Mouse (Mus musculus): ENCODE measurements around the gene Gm49388.
"Not testable (repeated sequence)": the region's sequence is repeated elsewhere in the genome, so short reads cannot be mapped to it uniquely, and the experiment has no call there.

Gm49388 gene

DNA sequence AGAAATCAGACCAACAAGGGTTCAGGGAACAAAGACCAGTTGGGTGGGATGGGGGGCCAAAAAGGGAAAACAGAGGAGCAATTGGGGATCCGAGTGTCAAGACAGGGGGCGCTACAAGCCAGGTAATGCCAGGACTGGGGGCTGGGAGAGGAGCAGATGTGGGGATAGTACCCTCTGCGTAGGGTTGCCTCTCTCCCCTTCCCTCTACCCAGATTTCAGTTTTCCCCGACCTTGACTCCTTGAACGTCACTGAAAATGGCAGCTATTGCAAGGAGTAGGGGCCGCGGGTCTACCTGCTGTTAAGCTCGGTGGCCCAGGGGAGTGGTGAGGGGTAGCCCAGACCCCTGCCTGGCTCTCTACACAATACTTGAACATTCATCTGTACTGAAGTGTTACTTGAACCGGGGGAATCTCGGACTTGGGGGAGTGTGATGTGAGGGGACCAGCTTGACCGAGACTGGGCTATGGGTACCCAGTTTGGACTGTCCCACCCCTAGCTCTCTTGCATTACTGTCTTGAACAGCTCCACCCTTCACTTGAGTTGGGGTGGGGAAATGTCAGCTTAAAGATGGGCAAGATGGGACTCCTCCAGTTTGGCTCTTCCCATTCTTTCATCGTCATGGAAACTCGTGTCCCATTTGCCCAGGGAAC lies 16.9 kb upstream of the Gm49388 start:
- no peak for DNase-seq

DNA sequence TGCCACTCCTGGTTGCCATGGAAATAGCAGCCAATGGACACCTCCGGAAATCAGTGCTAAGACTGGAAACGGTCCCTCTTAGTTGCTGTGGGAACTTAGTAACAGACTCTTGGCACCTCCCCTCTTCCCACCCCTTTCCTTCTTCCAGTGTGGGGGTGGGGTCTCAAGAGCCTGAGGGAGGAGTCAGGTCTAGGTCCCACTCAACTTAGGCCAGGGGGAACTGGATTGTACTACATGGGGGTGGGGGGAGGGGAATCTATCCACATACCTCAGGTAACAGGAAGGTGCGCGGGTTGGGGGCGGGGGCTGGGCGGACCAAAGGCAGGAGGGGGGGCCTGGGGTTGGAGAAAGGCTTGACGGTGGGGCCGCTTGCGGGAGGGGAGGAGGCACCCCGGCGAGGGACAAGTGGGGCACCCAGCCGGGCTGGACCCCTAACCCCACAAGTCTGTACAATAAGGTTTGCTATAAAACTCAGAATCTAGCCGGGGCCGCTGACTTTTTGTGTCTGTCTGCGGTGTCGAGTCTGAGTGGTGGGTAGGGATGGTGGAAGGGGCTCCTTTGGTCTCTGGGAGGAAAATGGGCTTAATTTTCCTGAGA lies 16.3 kb upstream of the Gm49388 start:
- DNase-seq: peak; percentile 99

DNA sequence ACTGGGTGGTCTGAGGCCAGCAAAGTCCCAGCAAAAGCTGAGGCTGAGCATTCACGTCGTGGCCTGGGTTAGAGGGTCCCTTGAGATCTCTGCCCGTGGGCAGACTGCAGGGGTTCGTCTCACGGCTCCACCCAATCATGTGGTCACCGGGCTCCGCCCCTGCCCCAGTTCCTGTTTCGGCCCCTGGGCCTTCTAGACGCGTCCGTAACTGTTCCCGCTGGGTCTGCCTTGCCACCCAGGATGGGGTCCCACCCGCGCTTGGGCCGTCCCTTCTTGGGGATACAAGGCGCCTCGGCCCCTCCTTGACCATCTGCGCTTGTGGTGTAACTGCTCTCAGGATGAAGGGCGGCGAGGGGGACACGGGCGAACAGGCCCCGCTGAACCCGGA lies 15.8 kb upstream of the Gm49388 start, which contains the start of gene Orai3:
Orai3 (plus strand) TSS at position 165 of the 388 bp plus-strand sequence.
- peak; percentile 94 for DNase-seq

DNA sequence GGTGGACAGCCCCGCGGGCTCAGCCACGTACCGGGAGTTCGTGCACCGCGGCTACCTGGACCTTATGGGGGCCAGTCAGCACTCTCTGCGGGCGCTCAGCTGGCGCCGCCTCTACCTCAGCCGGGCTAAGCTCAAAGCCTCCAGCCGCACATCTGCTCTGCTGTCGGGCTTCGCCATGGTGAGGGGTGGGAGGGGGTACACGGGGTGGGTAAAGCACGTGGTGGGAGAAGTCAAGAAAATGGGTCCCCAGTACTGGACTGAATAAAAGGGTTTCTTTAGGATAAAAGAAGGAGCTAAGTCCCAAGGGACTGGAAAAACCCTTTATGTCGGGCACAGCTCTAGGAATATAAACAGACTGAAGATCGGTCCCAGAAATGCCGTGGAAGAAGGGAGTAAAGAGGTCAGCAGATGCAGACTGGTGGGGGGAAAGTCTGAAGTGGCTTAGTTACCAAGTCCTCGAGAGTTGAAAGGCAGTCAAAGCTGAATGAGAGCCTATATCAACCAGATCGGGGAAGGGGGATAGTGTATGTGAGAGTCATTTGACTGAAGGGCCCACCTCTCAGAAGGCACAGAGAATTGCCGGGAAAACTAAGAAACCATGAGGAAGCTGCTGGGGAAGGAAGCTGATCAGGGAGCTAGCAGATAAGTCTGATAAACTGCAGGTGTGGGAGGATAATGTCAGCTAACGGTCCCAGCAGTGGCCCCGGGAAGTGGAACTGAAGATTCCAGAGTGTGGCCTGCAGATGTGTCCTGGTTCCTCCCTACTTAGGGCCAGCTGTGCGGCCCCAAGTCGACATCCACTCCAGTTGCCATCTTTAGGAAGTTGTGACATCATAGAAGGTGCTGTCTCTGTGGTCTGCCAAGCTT lies 15.1 kb upstream of the Gm49388 start:
- DNase-seq: no peak

DNA sequence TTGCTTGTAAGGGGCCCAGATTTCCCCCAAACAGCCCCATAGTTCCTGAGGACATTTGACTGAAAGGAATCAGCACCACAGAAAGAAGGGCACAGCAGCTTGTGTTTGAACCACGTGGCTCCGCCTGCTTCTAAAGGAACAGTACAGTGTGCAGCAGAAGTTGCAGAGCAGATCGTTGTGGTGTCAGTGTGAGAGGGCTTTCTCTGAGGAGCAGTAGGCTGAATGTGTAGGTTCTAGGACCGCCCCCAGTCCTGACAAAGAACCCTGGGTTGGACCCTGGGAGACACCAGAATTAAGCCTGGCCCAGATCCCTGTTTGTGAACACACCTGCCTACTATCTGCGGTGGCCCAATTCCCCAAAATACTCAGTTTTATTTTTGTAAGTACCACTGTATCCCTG lies 14.1 kb upstream of the Gm49388 start:
- no peak for DNase-seq

DNA sequence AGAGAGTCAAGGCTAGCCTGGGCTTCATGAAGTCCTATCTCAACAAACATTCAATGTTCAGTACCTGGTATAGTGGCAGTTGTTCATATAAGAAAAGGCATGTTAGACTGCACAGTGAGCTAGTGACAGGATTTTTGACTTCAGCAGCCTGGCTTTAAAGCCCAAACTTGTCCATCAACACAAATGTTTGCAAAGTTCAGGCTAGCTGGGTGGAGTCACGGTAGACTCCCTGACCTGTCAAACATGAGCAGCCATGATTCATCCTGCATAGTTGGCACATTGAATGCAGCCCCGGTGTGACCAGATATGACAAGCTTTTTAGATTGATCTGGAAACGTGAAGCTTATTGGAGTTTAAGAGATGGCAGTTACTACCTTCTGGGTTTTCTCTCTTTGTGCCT lies 13.3 kb upstream of the Gm49388 start:
- DNase-seq: no peak

DNA sequence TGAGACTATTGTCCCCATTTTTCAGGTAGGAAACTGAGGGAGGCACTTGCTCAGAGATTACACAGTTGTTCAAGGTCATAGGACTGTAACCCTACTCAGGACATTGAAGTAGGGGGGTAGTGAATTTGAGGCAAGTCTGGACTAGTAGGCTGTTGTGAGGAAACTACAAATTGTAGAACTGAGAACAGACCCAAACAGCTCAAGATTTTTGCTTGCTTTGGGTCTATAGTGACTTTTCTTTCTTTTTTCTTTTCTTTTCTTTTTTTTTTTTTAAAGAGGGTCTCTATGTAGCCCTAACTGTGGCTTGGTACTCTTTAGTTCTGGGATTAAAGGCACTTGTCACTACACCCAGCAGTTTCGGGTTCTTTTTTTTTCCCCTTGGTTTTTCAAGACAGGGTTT lies 12.9 kb upstream of the Gm49388 start:
- DNase-seq: no peak

DNA sequence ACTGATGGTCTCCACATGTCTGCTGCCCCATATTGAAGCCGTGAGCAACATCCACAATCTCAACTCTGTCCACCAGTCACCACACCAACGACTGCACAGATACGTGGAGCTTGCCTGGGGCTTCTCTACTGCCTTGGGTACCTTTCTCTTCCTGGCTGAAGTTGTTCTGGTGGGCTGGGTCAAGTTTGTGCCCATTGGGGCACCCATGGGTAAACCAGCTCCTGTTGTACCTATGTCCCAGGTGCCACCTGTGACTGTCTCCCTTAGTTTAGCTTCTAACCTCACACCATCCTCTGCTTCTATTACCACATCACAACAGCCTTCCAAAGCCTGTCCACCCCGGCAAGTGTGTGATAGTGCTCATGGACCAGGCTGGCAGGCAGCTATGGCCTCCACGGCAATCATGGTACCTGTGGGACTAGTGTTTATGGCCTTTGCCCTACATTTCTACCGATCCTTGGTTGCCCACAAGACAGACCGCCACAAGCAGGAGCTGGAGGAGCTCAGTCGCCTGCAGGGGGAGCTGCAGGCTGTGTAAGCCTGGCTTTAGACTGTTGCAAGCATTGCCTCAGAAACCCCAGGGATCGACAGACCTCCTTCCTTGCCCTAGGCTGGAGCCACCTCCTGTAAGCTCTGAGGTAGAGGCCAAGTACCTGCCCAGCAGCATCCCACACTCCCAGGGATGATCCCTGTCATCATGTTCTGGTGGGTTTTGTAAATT lies 11.6 kb upstream of the Gm49388 start:
- DNase-seq: peak; percentile 84

DNA sequence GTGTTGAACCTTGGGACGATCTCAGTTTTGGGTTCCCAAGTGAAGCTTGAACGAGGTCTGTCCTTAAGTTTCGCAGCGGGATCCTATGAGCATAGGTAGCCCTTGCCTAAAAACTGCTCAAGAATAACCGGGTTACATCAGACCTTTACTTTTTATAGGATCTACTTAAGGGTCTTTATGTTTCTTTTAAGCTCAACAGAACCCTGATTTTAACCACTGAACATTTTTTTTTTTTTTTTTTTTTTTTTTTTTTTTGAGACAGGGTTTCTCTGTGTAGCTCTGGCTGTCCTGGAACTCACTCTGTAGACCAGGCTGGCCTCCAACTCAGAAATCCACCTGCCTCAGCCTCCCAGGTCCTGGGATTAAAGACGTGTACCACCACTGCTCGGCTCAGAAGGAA lies 9.6 kb upstream of the Gm49388 start:
- DNase-seq: not testable (repeated sequence)

DNA sequence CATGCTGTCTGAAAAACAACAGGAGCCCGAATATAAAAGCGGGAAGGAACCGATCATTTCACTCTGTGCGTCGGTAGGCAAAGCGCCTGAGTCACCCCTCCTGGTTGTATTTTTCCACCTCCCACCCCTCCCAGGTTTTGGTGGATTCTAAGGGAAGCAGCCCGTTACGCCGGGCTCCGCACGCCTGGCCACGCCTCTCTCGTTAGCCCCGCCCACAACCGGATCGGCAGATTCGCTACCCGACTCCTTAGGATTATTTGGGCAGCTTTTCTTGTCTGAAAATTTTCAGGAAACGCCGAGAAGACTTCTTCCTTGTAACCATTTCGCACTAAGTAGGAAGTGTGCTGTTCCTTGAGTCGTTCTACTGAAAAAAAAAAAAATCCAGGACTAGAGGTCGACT lies 9.0 kb upstream of the Gm49388 start, which contains the start of gene Setd1a:
Setd1a (plus strand) TSS at position 245 of the 400 bp plus-strand sequence.
- peak; percentile 91 for DNase-seq

DNA sequence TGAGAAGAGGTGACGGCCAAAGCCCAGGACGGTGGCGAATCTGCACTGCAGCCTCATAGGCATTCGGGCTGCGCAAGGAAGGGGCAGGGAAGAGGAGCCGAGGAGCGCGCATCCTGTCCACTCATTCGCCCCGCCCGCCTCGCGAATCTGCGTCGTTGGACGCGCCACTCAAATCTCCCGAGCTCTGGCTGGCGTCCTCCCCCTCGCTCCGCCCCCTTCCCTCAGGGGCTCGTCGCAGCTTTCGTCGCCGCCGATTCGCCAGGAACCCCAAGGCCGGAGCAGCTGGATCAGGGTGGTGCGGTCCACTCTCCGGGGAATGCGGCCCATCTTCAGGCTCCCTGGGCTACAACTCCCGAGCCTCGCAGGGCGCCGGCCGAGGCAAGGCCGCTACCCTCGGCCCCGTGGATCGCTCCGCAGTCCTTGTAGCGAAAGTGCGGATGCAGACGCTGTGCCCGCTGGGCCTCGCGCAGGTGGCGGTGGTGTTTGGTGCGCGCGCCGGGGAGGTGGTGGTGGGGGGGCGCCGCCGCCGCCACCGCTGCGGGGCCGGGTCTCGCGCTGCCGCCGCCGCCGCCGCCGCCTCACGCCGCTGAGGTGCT lies 8.4 kb upstream of the Gm49388 start:
- DNase-seq: peak; percentile 98

DNA sequence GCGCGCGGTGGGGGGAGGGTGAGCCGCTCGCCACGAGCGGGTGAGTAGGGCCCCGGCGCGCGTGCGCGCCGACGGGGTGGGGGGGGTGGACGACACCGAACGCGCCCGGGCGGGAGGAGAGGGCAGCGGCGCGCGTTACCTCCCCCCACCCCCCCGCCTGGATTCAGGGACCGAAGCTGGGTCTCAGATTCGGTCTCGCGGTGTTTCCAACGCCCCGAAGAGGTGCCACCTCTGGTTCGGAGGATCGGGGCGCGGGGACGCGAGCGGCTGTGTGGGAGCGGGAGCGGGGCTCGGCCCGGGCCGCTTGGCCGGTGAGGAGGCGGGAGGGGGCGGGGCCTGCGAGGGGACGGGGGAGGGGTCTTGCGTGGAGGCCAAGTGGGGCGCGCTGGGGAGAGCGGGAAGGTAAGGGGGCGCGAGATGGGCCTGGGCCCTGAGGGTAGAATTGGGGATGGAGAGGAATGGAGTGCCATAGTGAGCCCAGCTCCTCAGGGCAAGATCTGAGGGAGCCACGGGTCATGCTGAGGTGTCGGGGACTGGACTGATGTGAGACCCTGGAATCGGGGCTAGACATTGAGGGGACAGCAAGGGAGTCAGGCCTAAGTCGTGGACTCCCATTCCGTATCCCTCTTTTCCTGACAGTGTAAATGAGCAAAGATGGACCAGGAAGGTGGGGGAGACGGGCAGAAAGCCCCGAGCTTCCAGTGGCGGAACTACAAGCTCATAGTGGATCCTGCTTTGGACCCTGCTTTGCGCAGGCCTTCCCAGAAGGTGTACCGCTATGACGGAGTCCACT lies 7.7 kb upstream of the Gm49388 start:
- DNase-seq: peak; percentile 30

DNA sequence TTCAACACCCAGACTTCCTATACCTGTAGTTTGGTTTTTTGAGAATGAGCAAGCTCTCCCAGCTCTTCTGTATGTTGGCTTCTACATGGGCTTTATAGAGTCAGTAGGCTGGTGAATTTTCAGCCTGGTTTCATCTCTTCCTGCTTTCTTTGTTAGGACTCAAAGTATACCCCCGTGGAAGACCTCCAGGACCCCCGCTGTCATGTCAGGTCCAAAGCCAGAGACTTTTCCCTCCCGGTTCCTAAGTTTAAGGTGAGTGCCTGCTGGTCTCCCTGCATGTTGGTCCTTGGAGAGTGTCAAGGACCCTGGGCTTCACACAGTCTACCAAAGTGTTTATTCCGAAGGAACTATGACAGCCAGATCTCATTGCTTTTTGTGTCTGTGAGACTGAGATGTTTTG lies 7.1 kb upstream of the Gm49388 start:
- DNase-seq: no peak

DNA sequence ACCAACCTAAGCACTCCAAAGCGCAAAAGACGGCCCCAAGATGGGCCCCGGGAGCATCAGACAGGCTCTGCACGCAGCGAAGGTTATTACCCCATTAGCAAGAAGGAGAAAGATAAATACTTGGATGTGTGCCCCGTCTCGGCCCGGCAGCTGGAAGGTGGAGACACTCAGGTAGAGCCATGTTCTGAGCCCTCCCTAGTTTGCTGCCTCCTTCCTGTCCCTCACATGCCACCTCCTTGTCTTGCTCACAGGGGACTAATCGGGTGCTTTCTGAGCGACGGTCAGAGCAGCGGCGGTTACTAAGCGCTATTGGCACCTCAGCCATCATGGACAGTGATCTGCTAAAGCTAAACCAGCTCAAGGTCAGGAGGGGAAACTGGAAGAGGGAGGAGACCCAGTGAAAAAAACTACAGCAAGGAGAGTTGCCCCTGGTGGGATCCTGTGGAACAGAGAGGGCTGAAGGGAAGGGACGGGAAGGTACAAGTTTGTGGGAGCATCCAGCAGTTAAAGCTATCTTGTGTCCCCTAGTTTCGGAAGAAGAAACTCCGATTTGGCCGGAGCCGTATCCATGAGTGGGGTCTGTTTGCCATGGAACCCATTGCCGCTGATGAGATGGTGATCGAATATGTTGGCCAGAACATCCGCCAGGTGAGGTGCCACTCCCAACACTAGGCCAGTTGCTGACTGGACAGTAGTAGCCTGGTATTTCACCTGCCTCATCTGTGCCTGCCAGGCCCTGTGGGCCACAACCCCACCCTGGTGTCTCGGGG lies 11.9 kb downstream of the Gm49388 start:
- no peak for DNase-seq

DNA sequence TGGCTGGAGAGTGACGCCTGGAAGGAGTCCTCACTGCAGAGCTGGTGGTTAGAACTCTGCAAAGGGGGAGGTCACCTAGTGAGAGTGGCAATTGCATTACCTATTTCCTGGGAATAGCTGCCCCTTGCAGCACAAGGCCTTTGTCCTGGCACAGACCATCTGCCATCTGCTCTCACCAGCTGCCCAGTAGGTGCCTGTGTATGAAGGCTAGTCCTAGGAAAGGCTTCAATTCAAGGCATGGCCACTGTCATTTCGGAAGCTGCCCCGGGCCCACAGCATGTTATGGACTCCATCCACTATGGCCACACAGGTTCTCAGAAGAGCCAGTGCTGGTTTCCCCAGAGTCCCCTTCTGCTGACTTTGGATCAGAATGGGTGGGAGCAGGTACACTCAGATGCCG lies 13.2 kb downstream of the Gm49388 start:
- no peak for DNase-seq

DNA sequence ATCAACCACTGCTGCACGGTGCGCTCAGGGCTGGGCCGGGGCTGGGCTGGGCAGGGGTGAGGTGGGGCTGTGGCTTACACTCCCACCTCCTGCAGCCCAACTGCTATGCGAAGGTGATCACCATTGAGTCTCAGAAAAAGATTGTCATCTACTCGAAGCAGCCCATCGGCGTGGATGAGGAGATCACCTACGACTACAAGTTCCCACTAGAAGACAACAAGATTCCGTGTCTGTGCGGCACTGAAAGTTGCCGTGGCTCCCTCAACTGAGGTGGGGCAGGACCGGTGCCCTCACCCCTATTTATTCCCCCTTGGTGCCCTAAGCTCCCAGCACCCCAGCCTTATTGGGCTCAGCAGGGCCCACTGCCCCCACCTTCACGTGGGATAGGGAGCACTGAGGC lies 13.8 kb downstream of the Gm49388 start:
- DNase-seq: no peak

DNA sequence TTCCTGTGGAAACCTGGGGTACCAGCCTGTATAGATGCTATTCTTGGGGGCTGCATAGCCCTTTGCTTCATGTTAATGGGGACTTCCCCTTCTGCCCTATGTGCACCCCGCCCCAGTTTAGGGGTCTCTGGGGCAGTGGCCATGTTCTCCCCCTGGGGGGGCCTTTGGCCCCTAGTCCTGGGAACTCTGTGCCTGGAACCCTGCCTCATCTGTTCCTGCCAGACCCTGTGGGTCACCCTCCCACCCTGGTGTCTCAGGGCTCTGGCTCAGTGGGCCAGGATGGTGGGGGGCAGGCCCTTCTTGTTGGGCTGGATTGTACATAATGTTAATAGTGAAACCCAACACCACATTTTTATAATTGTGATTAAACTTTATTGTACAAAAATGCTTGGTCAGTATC lies 14.3 kb downstream of the Gm49388 start:
- no peak for DNase-seq

DNA sequence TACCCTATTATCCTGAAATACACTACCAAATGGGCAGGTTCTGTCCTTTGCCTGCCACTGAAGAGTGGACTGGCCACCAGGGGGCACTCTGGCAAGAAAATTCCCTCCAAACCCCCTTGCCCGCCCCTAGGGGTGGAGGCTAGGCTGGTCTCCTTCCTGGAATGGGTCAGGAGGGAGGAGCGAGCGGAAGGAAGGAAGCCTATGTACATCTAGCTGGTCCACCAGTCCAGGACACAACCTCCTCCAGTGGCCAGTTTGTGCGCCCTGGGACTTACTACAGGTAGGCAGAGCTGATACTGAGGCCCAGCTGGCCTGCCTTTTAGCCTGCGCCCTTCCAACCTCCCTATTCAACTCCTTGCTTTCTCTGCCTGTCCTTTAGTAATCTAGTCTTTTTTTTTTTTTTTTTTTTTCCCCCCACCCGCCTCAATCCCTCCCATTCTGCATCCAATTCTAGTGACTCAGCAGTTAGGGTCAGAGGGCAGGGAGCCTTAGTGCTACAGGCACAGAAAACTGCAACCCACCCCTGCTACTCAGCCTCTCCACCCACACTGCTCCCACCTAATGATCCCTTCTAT lies 15.1 kb downstream of the Gm49388 start, which contains the start of gene Hsd3b7:
Hsd3b7 (plus strand) TSS at position 170 of the 575 bp plus-strand sequence.
- DNase-seq: peak; percentile 97

DNA sequence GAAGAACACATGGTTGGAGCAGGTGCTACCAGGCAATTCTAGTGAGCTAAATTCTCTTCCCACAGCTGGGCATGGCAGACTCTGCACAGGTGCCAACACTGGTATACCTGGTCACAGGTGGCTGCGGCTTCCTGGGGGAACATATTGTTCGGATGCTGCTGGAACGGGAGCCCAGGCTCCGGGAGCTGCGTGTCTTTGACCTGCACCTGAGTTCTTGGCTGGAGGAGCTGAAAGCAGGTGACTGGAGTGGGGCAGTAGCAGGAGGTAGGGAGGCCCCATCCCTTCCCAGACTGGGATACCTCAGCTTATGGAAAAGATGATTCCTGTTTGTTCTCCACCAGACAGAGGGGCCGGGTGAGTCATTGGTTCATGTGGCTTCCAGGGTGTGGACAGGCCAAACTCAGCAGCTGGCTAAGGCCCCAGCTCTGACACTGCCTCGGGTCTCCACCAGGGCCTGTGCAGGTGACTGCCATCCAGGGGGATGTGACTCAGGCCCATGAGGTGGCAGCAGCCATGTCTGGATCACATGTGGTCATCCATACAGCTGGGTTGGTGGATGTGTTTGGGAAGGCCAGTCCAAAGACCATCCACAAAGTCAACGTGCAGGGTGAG lies 15.7 kb downstream of the Gm49388 start:
- peak; percentile 19 for DNase-seq

DNA sequence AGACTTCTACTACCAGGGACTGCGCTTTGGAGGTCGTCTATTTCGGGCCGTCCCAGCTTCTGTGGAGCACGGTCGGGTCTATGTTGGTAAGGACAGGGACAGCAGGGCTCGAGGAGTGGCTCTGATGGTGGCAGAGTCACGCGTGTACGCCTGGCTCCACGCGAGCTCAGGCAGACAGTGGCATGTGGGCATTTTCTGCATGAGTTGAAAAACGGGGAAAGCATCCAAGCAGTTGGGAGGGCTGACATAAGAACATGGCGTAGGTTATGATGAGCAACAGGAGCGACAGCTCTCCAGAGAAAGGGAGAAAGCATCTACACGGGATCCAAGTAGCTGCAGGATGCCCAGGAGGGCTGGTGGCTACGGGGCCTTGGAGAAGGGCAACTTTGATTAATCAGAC lies 16.9 kb downstream of the Gm49388 start:
- DNase-seq: no peak

Measured in lung, postnatal 36 days (tissue).